Mouse (Mus musculus) adrenal gland, postnatal 14 days (tissue): ENCODE data around the gene Paqr6. TPM values are rescaled to one million over a fixed set of nuclear protein-coding genes. Genes with fewer than 3 reads are reported as not detected.

Experiments used
- DNase-seq: peaks from one replicate; pipeline ENCODE4 v3.0.0; 2021; ENCODE audit warnings: mixed read lengths
- total RNA-seq: library from RNA; stranded (reverse); gene quantifications from 2 replicates; pipeline ENCODE4 v1.2.3, GENCODE M21; 2021

Gene Paqr6
- total RNA-seq, 1 experiment from 2014 or later: 3.0 TPM

DNA sequence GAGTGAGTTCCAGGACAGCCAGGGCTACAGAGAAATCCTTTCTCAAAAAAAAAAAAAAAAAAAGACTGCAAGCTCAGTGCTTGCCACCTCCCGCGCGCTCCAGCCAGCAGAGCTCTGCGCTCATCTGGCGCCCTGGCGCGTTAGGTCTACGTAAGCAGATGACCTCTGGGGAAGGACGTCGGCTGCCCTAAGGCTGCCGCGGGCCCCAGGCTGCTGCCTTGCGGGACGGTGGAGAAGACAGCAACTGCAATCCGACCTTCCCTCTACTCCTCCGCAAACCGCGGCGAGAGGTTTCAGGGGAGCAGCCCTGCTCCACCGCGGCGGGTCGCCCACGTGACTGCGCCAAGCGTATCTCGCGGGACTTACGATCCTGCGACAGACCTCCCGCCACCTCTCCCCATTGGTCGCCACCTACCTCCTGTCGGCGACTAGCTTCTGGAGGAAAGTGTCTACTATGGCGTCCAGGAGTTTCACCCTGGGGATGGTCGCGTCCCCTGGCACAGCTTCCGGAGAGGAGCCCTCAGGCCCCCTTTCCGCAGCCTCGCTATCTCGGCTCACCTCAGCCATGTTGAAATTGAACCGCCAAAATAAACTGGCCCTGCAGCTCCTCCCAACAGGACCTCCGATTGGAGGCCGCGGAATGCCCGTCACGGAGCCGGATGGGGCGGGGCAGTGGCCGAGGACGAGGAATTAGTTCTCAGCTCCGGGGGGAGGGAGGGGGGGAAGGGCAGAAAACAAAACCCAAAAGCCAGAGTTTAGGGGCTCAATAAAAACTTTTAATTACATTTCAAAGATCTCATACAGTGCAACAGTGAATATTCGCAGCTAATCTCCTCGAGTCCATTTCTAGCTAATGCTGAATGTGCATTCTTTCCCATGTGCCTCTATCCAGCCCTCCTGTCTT is 45.6 kb downstream of the Paqr6 start, which contains the start of gene Pmf1:
Gene Pmf1 (minus strand): TSS at position 591 of the 904 bp plus-strand sequence.
- DNase-seq: peak; percentile 96

DNA sequence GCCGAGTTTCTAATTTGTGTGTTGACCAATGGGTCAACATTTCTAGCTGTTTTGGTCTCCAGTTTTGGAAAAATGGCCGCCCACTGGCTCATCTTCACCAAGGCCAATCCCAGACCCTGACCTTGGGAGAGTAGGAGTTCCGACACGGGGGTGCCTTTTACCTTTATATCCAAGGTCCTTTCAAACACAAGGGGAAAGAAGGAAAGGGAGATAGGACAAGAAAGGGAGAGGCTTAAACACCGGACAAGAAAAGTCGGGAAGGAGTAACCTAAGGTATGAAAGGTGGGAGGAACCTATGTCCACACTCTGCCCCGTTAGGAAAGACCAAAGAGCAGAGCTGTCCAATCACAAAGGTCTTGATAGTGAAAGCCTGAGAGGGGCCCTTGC is 46.3 kb downstream of the Paqr6 start:
- peak; percentile 64 for DNase-seq

DNA sequence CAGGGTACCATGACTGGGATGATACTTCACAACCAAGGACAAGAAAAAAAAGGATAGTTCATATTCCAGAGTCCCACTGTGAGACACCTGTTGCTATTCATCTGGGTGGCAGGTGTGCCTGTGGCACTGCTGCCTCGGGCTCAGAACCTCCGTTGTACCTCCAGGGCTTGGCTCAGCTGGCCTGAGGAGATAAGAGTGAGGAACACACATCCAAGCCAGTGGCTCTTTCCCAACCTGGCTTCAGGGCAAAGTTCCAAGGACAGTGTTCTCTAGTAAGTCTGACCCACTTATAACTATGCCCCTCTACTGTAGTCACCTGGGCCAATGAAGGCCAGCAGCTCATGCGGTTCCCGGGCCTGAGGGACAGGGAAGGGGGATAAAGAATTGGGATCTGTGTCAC is 47.3 kb downstream of the Paqr6 start:
- DNase-seq: peak; percentile 73

DNA sequence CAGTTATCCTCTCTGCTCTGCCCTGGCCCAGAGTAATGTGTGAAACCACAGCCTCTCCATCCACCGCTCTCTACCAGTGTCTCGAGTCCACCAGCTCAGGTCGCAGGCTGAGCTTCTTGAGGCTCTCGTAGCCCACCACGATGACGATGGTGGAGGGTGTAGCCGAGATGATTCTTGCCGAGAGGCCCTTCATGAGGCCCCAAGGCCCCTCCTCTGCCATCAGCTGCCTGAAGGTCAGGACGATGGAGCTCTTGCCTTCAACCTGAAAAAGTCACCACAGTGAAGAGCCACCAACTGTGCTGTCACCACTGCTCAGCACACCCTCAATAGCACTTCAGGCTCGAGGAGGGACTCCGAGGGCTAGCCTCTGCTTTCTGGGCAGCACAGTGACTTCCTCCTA is 48.3 kb downstream of the Paqr6 start:
- DNase-seq: no peak

DNA sequence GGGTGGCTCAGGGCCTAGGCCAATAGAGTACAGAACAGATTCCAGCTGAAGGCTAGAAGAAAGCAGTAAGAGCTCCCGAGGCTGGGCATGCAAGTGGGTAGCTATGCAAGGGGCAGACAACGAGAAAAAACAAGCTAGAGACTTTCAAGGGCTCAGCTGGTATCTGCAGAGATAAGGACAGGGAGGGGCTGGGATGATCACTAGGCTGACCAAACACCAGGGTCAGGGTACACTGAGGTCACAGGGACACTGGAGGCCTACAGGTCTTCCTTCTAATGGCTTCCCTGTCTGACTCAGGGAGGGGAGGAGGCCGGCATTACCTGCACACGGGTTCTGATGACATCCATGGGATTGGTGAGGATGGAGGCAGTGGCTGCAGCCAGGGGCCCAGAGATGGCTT is 51.3 kb downstream of the Paqr6 start:
- no peak for DNase-seq

DNA sequence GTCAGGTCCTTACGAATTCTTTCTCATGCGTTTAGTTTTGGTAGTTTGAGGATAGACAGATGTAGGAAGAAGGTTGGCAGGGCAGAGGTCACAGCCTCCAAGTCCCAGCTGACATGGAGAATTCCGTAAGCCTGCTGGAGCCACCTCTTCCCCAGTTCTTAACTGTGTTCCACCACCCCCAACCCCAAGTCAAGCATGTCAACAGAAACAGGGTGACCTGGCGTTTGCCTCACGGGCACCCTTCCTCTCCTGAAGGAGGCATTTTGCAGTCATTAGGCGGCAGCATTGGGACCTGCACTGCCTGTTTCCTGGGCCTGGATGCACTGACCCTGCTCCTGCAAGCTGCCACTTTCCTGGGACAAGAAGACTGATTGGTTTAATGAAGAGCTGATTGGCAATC is 53.6 kb downstream of the Paqr6 start:
- DNase-seq: peak; percentile 61

Other genes starting within 250 kb of the Paqr6 start
- gene Mef2d, start 222.2 kb upstream of the Paqr6 start, total RNA-seq: 92.9 and 98.4 TPM in 2 replicates
- gene Rhbg, start 109.9 kb upstream of the Paqr6 start, total RNA-seq: 0.86 and 2.1 TPM in 2 replicates
- gene Gm38392, start 77.4 kb upstream of the Paqr6 start, total RNA-seq: 0.96 and 1.5 TPM in 2 replicates
- 8.3 and 9.7 TPM in 2 replicates for gene Tsacc, start 67.6 kb upstream of the Paqr6 start, total RNA-seq
- 255 and 265 TPM in 2 replicates for gene Cct3, start 67.5 kb upstream of the Paqr6 start, total RNA-seq
- gene Glmp, start 39.6 kb upstream of the Paqr6 start, total RNA-seq: 139 and 159 TPM in 2 replicates
- 15.9 and 22.2 TPM in 2 replicates for gene Tmem79, start 28.4 kb upstream of the Paqr6 start, total RNA-seq
- gene Smg5, start 28.3 kb upstream of the Paqr6 start, total RNA-seq: 44.5 and 55.1 TPM in 2 replicates
- gene Bglap3, start 8.2 kb downstream of the Paqr6 start, total RNA-seq: 0.67 and 0.94 TPM in 2 replicates
- not detected in 2 replicates for gene Bglap2, start 14.1 kb downstream of the Paqr6 start, total RNA-seq
- 2.1 and 3.3 TPM in 2 replicates for gene Bglap, start 19.9 kb downstream of the Paqr6 start, total RNA-seq
- 57.0 and 58.2 TPM in 2 replicates for gene Pmf1, start 45.7 kb downstream of the Paqr6 start, total RNA-seq
- gene Slc25a44, start 60.6 kb downstream of the Paqr6 start, total RNA-seq: 46.7 and 51.7 TPM in 2 replicates
- gene Sema4a, start 96.6 kb downstream of the Paqr6 start, total RNA-seq: 11.0 and 11.5 TPM in 2 replicates
- gene Lmna, start 145.4 kb downstream of the Paqr6 start, total RNA-seq: 97.6 and 99.3 TPM in 2 replicates
- gene Mex3a, start 167.8 kb downstream of the Paqr6 start, total RNA-seq: 4.2 and 4.4 TPM in 2 replicates
- gene Rab25, start 183.7 kb downstream of the Paqr6 start, total RNA-seq: not detected in 2 replicates
- 133 and 138 TPM in 2 replicates for gene Lamtor2, start 188.5 kb downstream of the Paqr6 start, total RNA-seq
- 70.3 and 75.3 TPM in 2 replicates for gene Ubqln4, start 189.2 kb downstream of the Paqr6 start, total RNA-seq
- 222 and 252 TPM in 2 replicates for gene Ssr2, start 211.3 kb downstream of the Paqr6 start, total RNA-seq
- gene Arhgef2, start 241.4 kb downstream of the Paqr6 start, total RNA-seq: 36.9 and 67.6 TPM in 2 replicates